Mouse (Mus musculus): ENCODE data around the gene Atp6v1f.

DNA sequence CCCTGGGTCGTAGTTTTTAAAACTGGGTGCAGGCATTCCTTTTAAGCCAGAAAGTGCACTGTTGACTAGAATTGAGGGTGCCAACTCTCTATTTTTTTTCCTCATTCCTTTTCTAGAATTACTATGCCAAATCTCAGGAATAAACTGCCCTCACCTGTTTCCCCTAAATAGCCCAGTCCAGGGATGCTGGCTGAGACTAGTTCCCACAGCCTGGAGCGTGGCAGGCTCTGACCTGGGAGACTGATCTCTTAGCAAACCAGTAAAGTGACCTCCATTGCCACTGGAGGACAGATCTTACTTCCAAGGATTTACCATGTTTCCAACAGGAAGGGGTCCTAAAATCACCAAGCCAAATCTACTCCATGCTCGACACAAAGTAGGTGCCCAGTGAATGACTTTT lies 1.3 kb downstream of the Atp6v1f start:
- TF ChIP-seq POLR2AphosphoS5 (IDR thresholded peaks at IDR 0.05; ENCODE audit: borderline replicate concordance, low read depth, low read length) (no peak), SMC3 (IDR thresholded peaks at IDR 0.05; ENCODE audit: low read depth, low read length) (no peak), CTCF (IDR thresholded peaks at IDR 0.05 in 2 of 3, conservative IDR thresholded peaks at IDR 0.05 in 1 of 3; ENCODE audit: control insufficient read depth in 1 of 3, insufficient read depth in 1 of 3, low read depth in 2 of 3, low read length in 3 of 3, poor library complexity in 1 of 3, severe bottlenecking in 1 of 3) (no peak), NELFE (IDR thresholded peaks at IDR 0.05; ENCODE audit: low read depth, low read length) (no peak), BHLHE40 (IDR thresholded peaks at IDR 0.05; ENCODE audit: borderline replicate concordance, low read depth, low read length) (no peak), MYB (IDR thresholded peaks at IDR 0.05; ENCODE audit: low read depth, low read length) (no peak), GATA1 (IDR thresholded peaks at IDR 0.05; ENCODE audit: low read depth, low read length) (no peak)
